Mouse (Mus musculus): Measurements from ENCODE around the gene Card10. TPM values are rescaled to one million over a fixed set of nuclear protein-coding genes. Genes with fewer than 3 reads are reported as not detected.

Gene Card10
- total RNA-seq, 1 experiment from 2014 or later = 2.1 TPM

GRCm38 (mm10) chr15:78836086-78836621 lies 33.3 kb upstream of the Card10 start:
- ATAC-seq (replicated peaks; ENCODE audit: insufficient number of reproducible peaks, low FRiP score, low TSS enrichment, poor library complexity, severe bottlenecking) = no peak

- peak; percentile 40; the same call in 1 of the 2 replicates for ATAC-seq (replicated peaks; ENCODE audit: insufficient number of reproducible peaks, low FRiP score, low TSS enrichment, poor library complexity, severe bottlenecking)
Measured at GRCm38 (mm10) chr15:78835200-78836085, 32.6 kb upstream of the Card10 start.

- ATAC-seq (replicated peaks; ENCODE audit: insufficient number of reproducible peaks, low FRiP score, low TSS enrichment, poor library complexity, severe bottlenecking) = no peak
Measured at GRCm38 (mm10) chr15:78834233-78835005, 31.6 kb upstream of the Card10 start.

GRCm38 (mm10) chr15:78833582-78833981 lies 30.7 kb upstream of the Card10 start:
- peak; percentile 10; the same call in 1 of the 2 replicates for ATAC-seq (replicated peaks; ENCODE audit: insufficient number of reproducible peaks, low FRiP score, low TSS enrichment, poor library complexity, severe bottlenecking)

GRCm38 (mm10) chr15:78832701-78833123 lies 29.9 kb upstream of the Card10 start:
- ATAC-seq (replicated peaks; ENCODE audit: insufficient number of reproducible peaks, low FRiP score, low TSS enrichment, poor library complexity, severe bottlenecking) = no peak

- ATAC-seq (replicated peaks; ENCODE audit: insufficient number of reproducible peaks, low FRiP score, low TSS enrichment, poor library complexity, severe bottlenecking) = no peak
Measured at GRCm38 (mm10) chr15:78831720-78832657, 29.1 kb upstream of the Card10 start.

GRCm38 (mm10) chr15:78830742-78831719 lies 28.2 kb upstream of the Card10 start:
- no peak for ATAC-seq (replicated peaks; ENCODE audit: insufficient number of reproducible peaks, low FRiP score, low TSS enrichment, poor library complexity, severe bottlenecking)

- no peak for ATAC-seq (replicated peaks; ENCODE audit: insufficient number of reproducible peaks, low FRiP score, low TSS enrichment, poor library complexity, severe bottlenecking)
Measured at GRCm38 (mm10) chr15:78829636-78830035, 26.8 kb upstream of the Card10 start.

- no peak for ATAC-seq (replicated peaks; ENCODE audit: insufficient number of reproducible peaks, low FRiP score, low TSS enrichment, poor library complexity, severe bottlenecking)
Measured at GRCm38 (mm10) chr15:78828315-78828714, 25.5 kb upstream of the Card10 start.

GRCm38 (mm10) chr15:78826213-78827204 lies 23.7 kb upstream of the Card10 start:
- ATAC-seq (replicated peaks; ENCODE audit: insufficient number of reproducible peaks, low FRiP score, low TSS enrichment, poor library complexity, severe bottlenecking) = peak; percentile 88

- ATAC-seq (replicated peaks; ENCODE audit: insufficient number of reproducible peaks, low FRiP score, low TSS enrichment, poor library complexity, severe bottlenecking) = no peak; the same call in 1 of the 2 replicates
Measured at GRCm38 (mm10) chr15:78816074-78816391, 13.2 kb upstream of the Card10 start.

- ATAC-seq (replicated peaks; ENCODE audit: insufficient number of reproducible peaks, low FRiP score, low TSS enrichment, poor library complexity, severe bottlenecking) = peak; percentile 90
Measured at GRCm38 (mm10) chr15:78815314-78816073, 12.7 kb upstream of the Card10 start.

- ATAC-seq (replicated peaks; ENCODE audit: insufficient number of reproducible peaks, low FRiP score, low TSS enrichment, poor library complexity, severe bottlenecking) = no peak
Measured at GRCm38 (mm10) chr15:78813603-78814002, 10.8 kb upstream of the Card10 start.

- peak; percentile 90 for ATAC-seq (replicated peaks; ENCODE audit: insufficient number of reproducible peaks, low FRiP score, low TSS enrichment, poor library complexity, severe bottlenecking)
Measured at GRCm38 (mm10) chr15:78810146-78810545, 7.3 kb upstream of the Card10 start.

- peak; percentile 33; the same call in 1 of the 2 replicates for ATAC-seq (replicated peaks; ENCODE audit: insufficient number of reproducible peaks, low FRiP score, low TSS enrichment, poor library complexity, severe bottlenecking)
Measured at GRCm38 (mm10) chr15:78809739-78810138, 6.9 kb upstream of the Card10 start.

- ATAC-seq (replicated peaks; ENCODE audit: insufficient number of reproducible peaks, low FRiP score, low TSS enrichment, poor library complexity, severe bottlenecking) = no peak
Measured at GRCm38 (mm10) chr15:78808980-78809379, 6.1 kb upstream of the Card10 start.

All from monocyte, adult 5-6 weeks (primary cell).